Mouse (Mus musculus) layer of hippocampus, adult 9-10 months (tissue): ENCODE data around the gene Erich6.
A peak's percentile ranks its signal among the peaks of the same experiment; 100 is the strongest.
"Not testable (repeated sequence)": the region's sequence is repeated elsewhere in the genome, so short reads cannot be mapped to it uniquely, and the experiment has no call there.

Experiments used
- DNase-seq: peaks from one replicate; pipeline ENCODE4 v3.0.0; 2022; ENCODE audit warnings: low spot score

Erich6 gene

DNA sequence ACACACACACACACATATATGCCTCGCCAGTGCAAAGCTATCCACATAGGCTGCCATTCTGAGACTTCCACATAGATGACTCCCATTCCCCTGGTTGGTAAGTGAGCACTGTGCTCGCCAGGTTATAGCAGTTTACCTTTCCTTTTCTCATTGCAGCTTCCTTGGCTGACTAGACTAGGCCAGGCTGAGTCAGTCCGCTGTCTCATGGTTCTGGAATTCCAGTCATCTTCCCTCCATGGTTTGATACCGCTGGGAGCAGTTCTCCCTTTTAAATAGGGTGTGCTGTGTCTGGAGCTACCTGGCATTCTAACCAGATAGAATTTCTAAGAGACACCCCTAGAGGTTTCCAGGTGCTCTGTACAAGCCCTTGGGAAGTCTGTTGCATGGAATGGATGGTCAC, 9.2 kb upstream of the Erich6 start:
- no peak for DNase-seq

DNA sequence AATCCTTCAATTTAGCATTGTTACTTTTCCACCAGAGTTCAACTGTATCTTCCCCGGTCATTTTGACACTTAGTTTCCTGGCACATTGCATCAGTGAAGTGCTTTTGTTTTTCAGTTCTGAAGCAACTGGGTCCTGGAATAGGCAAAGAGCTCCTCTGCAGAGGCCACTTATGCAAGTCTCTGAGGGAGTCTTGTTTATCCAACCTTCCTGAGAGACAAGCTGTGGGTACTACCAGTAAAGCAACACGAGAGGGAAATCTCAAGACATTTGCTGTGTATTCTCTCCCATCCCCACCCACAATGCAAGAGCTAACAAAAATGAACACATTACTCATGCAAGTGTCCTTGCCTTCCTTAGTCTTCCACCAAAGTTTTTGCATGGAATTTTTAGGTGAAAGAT, 5.3 kb downstream of the Erich6 start:
- DNase-seq: no peak

DNA sequence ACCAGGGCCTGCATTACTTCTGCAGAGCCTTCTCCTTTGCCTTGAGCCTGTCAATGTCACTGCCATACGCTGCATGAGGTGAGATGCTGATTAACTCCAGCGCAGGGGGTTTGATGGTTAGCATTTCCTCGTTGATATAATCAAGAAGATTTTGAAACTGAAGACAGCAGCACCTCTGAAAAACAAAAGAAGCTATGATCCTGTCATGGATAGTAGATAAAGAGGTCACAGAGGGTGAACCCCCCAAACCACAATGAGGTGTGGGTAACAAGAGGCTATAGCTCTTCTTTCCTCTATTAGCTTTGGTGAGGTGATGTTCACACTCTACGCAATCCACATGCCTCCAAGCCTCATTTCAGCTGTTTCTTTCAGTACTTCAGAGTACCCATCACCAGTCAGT, 12.0 kb downstream of the Erich6 start:
- no peak for DNase-seq

DNA sequence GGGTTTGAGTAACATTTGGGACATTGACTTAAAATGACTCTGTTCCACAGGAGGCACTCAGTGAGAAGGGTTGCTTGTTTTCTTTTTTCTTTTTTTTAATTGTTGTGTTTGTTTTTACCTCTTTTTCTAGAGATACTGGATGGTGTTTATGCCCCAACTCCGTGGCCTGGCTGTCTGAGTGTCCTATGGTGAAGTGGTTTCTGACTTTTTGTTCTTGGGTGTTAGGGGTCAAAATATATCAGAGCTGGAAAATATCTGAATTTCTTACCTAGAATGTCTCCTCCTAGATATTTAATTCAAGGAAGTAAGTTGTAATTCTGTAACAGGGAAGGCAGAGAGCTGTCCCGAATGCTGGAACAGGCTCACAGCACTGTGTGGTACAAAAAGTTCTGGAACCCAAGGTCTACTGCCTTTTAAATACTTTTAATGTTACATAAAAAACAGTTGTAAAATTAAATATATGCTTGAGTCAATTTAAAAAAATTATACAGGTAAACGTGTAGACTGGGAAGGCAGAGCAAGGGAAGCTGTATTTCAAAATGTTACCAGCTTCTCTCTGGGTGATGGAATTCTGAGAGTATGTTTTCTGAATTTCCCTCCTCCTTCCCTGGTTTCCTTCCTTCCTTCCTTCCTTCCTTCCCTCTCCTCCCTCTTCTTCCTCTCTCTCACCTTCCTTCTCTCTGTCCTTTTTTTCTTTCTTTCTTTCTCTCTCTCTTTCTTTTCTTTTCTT, 14.2 kb downstream of the Erich6 start:
- DNase-seq: no peak

DNA sequence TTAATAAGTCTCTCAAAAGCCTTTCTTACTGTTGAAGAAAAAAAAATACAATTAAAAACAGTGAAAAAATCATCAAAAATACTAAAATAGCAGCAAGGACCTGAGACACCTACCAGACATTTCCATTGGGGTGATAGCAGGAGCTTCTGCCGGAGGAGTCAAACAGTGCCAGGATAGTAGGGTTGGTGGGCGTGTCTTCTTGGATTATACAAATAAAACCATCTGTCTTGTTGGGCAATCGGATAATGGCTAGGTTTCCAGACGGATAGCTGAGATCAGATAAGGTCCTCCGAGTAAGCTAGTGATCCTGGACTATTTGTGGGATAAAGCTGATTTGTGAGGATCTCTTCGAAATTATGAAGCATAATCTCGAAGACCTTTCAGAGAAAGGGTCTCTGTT, 15.9 kb downstream of the Erich6 start:
- no peak for DNase-seq

DNA sequence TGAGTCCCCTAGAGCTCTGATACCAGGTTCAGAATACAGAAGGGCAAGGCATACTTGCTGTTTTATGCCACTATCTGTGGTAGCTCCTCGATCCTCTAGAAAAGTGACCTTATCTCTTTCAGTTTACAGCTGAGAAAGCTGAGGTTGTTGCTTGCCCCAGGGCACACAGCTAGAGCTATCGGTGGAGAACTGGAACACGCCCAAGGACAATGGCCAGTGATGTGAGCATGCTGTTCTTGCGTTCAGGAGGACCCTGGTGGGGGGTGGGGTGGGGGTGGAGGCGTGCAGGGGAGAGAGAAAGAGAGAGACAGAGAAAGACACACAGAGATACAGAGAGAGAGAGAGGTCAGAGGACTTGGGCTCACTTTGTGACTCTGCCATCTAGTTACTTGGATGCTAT, 27.0 kb downstream of the Erich6 start:
- DNase-seq: no peak

DNA sequence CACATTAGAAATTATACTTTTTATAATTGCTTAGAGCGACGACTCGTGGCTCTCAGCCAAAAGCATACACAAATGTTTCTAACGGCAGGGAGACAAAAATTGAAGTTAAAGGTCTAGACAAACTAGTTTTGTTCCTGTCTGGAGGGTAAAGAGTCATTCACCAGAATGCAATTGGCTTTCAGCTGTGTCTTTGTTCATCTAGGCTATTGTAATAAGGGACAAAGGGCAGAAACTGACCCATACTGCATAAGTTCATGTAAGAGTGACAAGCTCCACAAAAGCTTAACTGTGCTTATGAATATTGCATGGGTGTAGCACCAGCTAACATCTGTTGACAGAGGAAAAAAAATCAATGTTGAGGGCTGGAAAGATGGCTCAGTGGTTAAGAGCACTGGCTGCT, 28.5 kb downstream of the Erich6 start:
- DNase-seq: no peak

DNA sequence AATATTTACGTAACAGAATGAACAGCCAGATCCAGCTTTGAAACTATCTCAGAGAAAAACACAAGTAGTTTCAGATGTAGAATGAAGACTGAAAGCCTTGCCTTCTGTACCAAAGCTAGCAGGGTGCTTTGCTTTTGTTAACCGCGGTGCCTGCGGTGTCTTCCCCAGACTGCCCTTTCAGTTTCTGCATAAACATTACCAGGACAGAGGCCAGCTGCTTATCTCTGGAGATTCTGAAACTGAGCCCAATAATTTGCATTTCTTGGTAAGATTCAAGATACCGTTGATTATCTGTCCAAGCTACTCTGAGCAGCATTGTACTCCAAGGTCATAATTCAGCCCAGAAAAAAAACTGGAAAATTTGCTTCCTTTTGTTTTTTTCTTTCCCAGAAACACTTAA, 43.4 kb downstream of the Erich6 start:
- no peak for DNase-seq

DNA sequence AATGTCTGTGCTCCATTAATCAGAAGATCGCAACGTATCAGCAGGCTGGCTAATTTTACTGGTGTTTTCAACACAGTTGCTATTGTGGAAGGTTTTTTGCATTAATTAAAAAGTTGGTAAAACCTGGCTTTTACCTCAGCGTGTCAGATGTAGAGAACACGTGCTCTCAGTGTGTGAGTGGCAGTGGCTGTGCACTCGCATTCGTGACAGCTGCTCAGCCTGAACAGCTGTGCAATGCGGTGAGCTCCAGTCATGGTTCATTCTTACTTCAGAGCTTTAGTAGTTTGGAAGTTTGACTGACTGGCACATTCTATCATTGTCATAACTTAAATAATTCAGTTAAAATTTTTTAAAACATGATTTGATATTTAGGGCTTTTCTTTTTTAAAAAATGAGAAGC, 44.3 kb downstream of the Erich6 start:
- not testable (repeated sequence) for DNase-seq

DNA sequence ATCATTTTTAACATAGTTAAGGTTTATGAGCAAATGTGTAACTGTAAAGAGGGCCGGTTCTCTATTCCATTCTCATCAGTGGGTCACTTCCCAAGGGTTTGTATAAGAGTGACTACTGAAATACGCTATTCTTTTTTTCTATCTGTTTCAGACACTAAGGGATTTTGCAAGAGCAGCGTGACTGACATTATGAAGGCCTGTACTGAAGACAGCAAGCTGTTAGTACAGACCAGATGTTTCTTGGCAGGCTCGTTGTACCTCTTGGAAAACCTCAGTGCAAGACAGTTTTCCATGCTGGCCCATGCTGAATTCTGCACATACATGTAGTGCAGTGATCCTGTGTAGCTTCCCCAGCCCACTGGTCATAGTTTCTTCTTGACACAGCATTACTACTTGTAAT, 46.5 kb downstream of the Erich6 start:
- DNase-seq: not testable (repeated sequence)

DNA sequence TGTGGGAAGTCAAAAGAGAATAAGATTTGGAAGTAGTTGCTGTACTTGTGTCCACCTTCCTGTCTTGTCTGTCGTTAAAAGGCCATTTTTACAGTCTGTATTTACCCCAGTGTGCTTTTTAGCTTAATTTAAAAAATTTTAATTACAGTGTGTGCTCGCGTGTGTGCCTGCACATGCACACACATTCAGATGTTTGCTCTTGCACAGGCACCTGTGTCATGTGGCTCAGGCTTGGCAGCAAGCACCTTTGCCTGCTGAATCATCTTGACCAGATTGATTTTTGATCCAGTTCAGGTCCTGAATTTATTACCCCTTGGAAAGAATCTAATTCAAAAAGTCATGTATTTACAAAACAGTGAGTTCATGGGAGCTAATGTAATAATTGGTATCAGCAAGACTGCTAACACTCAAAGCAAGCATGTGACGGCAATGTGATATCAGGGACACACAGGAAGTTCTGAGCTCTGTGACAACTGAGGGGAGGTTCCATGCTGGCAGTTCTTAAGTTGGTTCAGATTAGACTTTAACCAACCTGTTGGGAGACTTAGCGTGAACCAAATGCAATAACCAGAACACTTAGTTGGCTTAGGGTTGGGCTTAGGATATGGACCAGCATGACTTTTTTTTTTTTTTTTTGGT, 54.1 kb downstream of the Erich6 start:
- DNase-seq: no peak

DNA sequence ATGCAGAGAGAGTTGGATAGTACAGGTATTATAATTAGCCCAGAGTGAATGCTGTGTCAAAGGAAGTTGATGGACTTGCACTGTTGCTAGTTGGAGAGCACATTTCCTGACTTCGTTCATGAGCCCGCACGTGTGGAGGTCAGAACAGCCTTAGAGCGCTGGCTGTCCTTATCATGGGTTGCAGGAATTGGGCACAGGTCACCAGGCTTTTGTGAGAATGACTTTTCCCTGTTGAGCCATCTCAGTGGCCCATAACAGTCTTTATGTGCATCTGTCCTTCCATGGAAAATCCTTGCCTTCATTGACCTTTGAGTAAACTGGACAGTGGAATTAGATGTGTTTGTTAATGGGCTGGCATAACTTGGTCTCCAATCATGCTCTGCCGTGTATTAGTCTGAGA, 54.7 kb downstream of the Erich6 start:
- DNase-seq: no peak

DNA sequence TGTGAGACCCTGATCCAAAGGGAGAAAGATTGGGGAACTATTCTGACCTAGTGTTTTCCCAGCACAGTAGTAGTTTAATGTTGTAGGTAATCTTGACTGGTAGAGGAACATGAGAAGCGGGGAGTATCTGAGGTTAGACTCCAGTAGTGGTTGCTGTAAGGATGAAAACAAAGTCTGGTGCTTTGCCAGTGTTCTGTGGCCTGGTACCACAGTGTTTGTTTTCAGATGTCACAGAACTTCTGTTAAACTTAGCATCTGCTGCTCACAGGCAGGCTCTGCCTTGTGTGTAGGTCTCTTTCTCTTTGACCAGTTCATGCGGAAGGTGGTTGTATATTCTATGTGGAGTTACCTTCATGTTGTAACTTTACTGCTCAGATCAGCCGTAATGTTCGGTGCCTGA, 55.5 kb downstream of the Erich6 start:
- DNase-seq: no peak

DNA sequence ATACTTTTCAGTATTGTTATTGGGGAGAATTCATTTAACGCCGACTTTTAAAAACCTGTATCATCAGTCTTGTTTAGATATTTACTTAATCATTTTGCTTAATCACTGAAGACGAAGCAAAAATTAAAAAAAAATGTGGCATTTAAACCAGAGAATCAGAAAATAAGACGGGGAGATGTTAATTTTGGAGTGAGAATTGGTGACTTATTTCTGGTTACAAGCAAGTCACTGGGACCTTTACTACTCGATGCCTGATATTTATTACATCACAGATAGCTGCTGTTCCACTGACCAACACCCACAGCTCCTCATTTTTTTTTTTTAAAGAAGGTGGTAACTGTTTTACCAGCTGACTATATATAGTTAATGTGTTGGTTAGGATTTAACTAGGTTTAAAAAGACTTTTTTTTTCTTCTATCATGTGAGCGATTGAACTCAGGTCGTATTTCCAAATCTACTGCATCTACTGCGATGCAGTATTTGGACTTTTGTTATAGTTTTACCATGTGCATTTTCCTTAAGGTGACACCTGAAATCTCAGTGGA, 59.4 kb downstream of the Erich6 start:
- DNase-seq: no peak

DNA sequence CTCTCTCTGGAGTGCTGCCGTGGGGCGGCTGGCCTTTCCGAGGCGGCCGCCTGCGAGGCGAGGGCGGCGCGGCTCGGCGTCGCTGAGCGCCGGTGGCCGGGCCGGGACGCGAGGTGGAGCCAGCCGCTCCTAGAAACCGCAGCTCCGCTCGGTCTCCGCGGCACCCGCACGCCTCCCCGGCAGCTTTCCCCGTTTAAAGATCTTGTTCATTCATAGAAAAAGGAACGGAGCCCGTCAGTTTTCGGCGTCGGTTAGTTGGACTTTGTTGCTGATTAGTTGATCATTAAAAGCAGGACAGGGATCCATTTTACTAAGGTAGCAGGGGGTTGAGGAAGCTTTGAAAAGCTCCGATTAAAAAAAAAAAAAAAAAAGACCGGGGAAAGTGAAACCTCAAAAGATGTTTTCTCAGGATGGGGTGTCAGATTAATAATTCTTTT, 59.9 kb downstream of the Erich6 start:
- no peak for DNase-seq

DNA sequence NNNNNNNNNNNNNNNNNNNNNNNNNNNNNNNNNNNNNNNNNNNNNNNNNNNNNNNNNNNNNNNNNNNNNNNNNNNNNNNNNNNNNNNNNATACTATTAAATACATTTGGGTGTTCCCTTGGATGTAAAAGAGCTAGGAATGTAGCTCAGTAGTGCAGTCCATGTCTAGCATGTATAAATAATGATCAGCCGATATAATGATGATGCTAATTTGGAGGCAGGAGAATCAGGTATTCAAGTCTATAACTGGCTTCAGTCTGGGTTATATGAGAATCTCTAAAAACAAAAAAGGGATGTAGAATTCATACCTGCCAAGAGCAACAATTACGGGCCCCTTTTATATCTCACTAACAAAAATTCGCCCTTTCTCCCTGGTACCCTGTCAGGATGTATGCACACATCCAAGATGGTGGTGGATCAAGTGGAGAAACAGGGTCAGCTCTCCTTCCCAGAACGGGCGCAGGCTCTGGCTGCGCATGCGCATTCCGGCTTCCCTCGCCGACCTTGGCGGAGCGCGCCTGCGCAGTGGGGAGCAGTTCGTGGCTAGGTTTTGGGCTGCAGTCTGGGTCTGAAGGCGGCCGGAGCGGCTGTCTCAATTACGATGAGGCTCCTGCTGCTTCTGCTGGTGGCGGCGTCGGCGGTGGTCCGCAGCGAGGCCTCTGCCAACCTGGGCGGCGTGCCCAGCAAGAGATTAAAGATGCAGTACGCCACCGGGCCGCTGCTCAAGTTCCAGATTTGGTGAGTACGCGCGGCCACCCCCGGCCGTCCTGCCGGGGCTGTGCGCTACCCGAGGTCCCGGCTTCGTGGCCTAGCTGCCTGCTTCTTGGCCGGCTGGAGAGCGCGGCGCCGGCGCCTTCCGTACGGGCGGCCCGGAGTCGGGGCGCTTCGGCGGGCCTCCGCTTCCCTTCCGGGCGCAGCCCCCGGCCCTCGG, 60.6 kb downstream of the Erich6 start, which contains the start of gene Selenot:
Selenot (plus strand) TSS at position 500 of the 930 bp plus-strand sequence.
- DNase-seq: peak; percentile 95

DNA sequence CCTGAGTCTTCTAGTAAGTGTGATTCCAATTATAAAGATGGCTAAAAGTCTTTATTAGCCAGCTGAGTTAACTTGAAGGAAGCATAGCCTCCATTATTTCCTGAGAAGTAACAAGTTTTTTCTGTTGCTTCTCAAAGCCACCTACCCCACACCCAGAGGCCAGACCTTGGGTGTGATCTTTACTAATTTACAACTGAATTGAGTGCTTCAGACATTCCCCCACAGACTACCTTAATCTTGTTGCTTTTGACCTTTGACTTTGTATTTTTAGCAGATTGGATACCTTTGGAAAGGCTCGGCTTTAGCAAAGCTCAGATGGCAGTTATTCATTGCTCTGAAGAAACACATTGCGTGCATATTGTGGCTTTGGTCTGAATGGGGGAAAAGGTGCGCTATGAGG, 66.2 kb downstream of the Erich6 start:
- DNase-seq: no peak
